Mouse (Mus musculus) heart, postnatal 0 days (tissue): Measurements from ENCODE around the gene Hoxa1. TPM values are rescaled to one million over a fixed set of nuclear protein-coding genes. Genes with fewer than 3 reads are reported as not detected.

ENCODE experiments used
- ATAC-seq: fragments of 200-750 bp; cut with Nextera tagmentation; 2 replicates; pipeline ENCODE4 v1.8.0; 2017; ENCODE audit warnings: low read depth, moderate number of reproducible peaks, moderate library complexity; ENCODE audit not compliant: insufficient read depth
- DNase-seq: peaks from one replicate; pipeline ENCODE4 v3.0.0-alpha.2; 2016; ENCODE audit warnings: low spot score
- H3K27ac ChIP-seq: fragments of 300-500 bp; sonication (generic); 2 replicates; pipeline ENCODE4 v1.5.1; 2014; ENCODE audit warnings: low read depth, mild to moderate bottlenecking
- H3K27me3 ChIP-seq: fragments of 300-500 bp; sonication (generic); 2 replicates; pipeline ENCODE4 v1.6.1; 2014; ENCODE audit warnings: low read length, mixed read lengths; ENCODE audit not compliant: control insufficient read depth, insufficient read depth
- H3K36me3 ChIP-seq: fragments of 300-500 bp; sonication (generic); replicated peaks from 2 replicates; pipeline ENCODE4 v1.6.1; 2014; ENCODE audit warnings: low read length, mixed read lengths; ENCODE audit not compliant: control insufficient read depth, insufficient read depth
- H3K4me1 ChIP-seq: fragments of 300-500 bp; sonication (generic); 2 replicates; pipeline ENCODE4 v1.6.1; 2014; ENCODE audit warnings: antibody characterized with exemption; ENCODE audit not compliant: control insufficient read depth, insufficient read depth
- H3K4me2 ChIP-seq: fragments of 300-500 bp; sonication (generic); 2 replicates; pipeline ENCODE4 v1.6.1; 2014; ENCODE audit warnings: low read depth, mild to moderate bottlenecking, low read length, moderate library complexity
- H3K4me3 ChIP-seq: fragments of 300-500 bp; sonication (generic); 2 replicates; pipeline ENCODE4 v1.5.1; 2014; ENCODE audit warnings: low read depth, low read length
- H3K9ac ChIP-seq: fragments of 300-500 bp; sonication (generic); replicated peaks from 2 replicates; pipeline ENCODE4 v1.6.1; 2014; ENCODE audit warnings: low read depth, low read length, mixed read lengths
- H3K9me3 ChIP-seq: fragments of 300-500 bp; sonication (generic); replicated peaks from 2 replicates; pipeline ENCODE4 v1.6.1; 2016; ENCODE audit warnings: low read length; ENCODE audit not compliant: control insufficient read depth
- CTCF ChIP-seq: IDR thresholded peaks from 2 replicates; pipeline ENCODE4 v1.5.1; 2016; ENCODE audit warnings: antibody characterized with exemption, control low read depth, low read depth
- EP300 ChIP-seq: IDR thresholded peaks from 2 replicates; pipeline ENCODE4 v1.6.1; 2016; ENCODE audit warnings: antibody characterized with exemption, low read depth
- whole genome bisulfite sequencing: fragments of 180-500 bp; shearing (Covaris S2); extraction: QIAGEN DNeasy Blood & Tissue Kit; methylation state at CpG from one replicate; pipeline ENCODE4 v1.1.7; 2014; 5-methylcytosine and 5-hydroxymethylcytosine counted together
- polyA plus RNA-seq: library from polyadenylated mRNA; unstranded; fragments of >200 nt; fragmentation: Nextera tagmentation; extraction: Ambion mirVana; gene quantifications from 2 replicates; pipeline ENCODE4 v1.2.1, GENCODE M21; 2015
- total RNA-seq: library from RNA; depleted of rRNA; stranded (reverse); fragments of >200 nt; gene quantifications from 2 replicates; pipeline ENCODE4 v1.2.3, GENCODE M21; 2014; ENCODE audit warnings: low replicate concordance

Gene Hoxa1
- total and polyA plus RNA-seq, 2 experiments from 2014 or later = 0.08 TPM; not detected in 1

GRCm38 (mm10) chr6:52177806-52178205 is 19.7 kb upstream of the Hoxa1 start:
- ATAC-seq = no peak
- DNase-seq = no peak
- Histone ChIP-seq H3K9me3 (no peaks in the 10 kb centered on the region), H3K27me3 (peaks cover 99% of the 10 kb centered on the region), H3K36me3 (no peaks in the 10 kb centered on the region), H3K4me1 (no peaks in the 10 kb centered on the region), H3K4me3 (no peak overlapping the region), H3K27ac (no peak overlapping the region), H3K9ac (no peak overlapping the region), H3K4me2 (peak overlapping the region; percentile 44; the same call in 1 of the 2 replicates)
- WGBS = 7% methylated on average over 9 of the region's 9 CpGs
- no peak for TF ChIP-seq CTCF
- TF ChIP-seq EP300 = no peak

- H3K4me3 ChIP-seq = peak within 1 kb of the TSS; percentile 43
- DNase-seq (no peak), ATAC-seq (no peak)
- H3K27me3 ChIP-seq = peaks cover 99% of the 10 kb centered on the region
- H3K4me2 ChIP-seq = peak within 1 kb of the TSS; percentile 44
- WGBS = 3% methylated on average over 36 of the region's 36 CpGs
- H3K36me3 ChIP-seq = no peaks in the 10 kb centered on the region
- H3K9ac ChIP-seq = no peak within 1 kb of the TSS
- H3K4me1 ChIP-seq = 0 out of 2 replicates have a peak, but pooled peaks cover 3% of the 10 kb centered on the region
- no peaks in the 10 kb centered on the region for H3K9me3 ChIP-seq
- no peak within 1 kb of the TSS for H3K27ac ChIP-seq
- TF ChIP-seq EP300 (no peak), CTCF (no peak)
These were observed 19.1 kb upstream of the Hoxa1 start, which contains the start of gene 5730596B20Rik for GRCm38 (mm10) chr6:52177061-52177735. Gene 5730596B20Rik (plus strand): TSS chr6:52177498.

- Histone ChIP-seq H3K9me3 (no peaks in the 10 kb centered on the region), H3K4me1 (0 out of 2 replicates have a peak, but pooled peaks cover 3% of the 10 kb centered on the region), H3K27me3 (peaks cover 99% of the 10 kb centered on the region), H3K4me2 (peak overlapping the region; percentile 44), H3K36me3 (no peaks in the 10 kb centered on the region), H3K9ac (no peak overlapping the region), H3K4me3 (peak overlapping the region; percentile 43), H3K27ac (no peak overlapping the region)
- no peak for TF ChIP-seq EP300
- no peak for TF ChIP-seq CTCF
- DNase-seq (no peak), ATAC-seq (no peak)
- WGBS = 9% methylated on average over 6 of the region's 6 CpGs
These were observed 18.3 kb upstream of the Hoxa1 start for GRCm38 (mm10) chr6:52176391-52176790.

GRCm38 (mm10) chr6:52175864-52176263 is 17.7 kb upstream of the Hoxa1 start:
- 1% methylated on average over 15 of the region's 35 CpGs for WGBS
- H3K9me3 ChIP-seq = no peaks in the 10 kb centered on the region
- H3K4me2 ChIP-seq = peak overlapping the region; percentile 44
- H3K27ac ChIP-seq = peak overlapping the region; percentile 67
- no peaks in the 10 kb centered on the region for H3K36me3 ChIP-seq
- H3K9ac ChIP-seq = peak overlapping the region; percentile 44; the same call in 1 of the 2 replicates
- no peak for TF ChIP-seq CTCF
- no peak for TF ChIP-seq EP300
- ATAC-seq (no peak), DNase-seq (no peak)
- H3K4me1 ChIP-seq = 0 out of 2 replicates have a peak, but pooled peaks cover 3% of the 10 kb centered on the region
- peaks cover 99% of the 10 kb centered on the region for H3K27me3 ChIP-seq
- H3K4me3 ChIP-seq = peak overlapping the region; percentile 43

GRCm38 (mm10) chr6:52174968-52175751 is 17.0 kb upstream of the Hoxa1 start:
- 2% methylated on average over 41 of the region's 41 CpGs for WGBS
- H3K9ac ChIP-seq = peak overlapping the region; percentile 44; the same call in 1 of the 2 replicates
- DNase-seq (no peak), ATAC-seq (no peak)
- peak overlapping the region; percentile 67 for H3K27ac ChIP-seq
- peaks cover 99% of the 10 kb centered on the region for H3K27me3 ChIP-seq
- no peaks in the 10 kb centered on the region for H3K36me3 ChIP-seq
- H3K9me3 ChIP-seq = no peaks in the 10 kb centered on the region
- H3K4me2 ChIP-seq = peak overlapping the region; percentile 44
- H3K4me1 ChIP-seq = 0 out of 2 replicates have a peak, but pooled peaks cover 3% of the 10 kb centered on the region
- peak overlapping the region; percentile 43 for H3K4me3 ChIP-seq
- no peak for TF ChIP-seq EP300
- no peak for TF ChIP-seq CTCF
